ENCODE assay signal across 13 mouse cellular contexts in genomic region chr4:104606881-104607280, GRCm38 (mm10).
A peak's percentile ranks its signal among the peaks of the same experiment; 100 is the strongest.
DNase-seq lines count a peak whose midpoint lies in the region; ATAC-seq lines count a peak whose summit lies in the region.
"Had no signal": no experiment of that assay in that cellular context is flagged by ENCODE, and none has a peak within 500 bp of the region (broad histone marks: within the 10 kb centered on the region; RNA-seq: fewer than 3 reads in every experiment).

No protein-coding gene starts in this region.

- no peaks in the 10 kb centered on the region for H3K9me3 ChIP-seq in midbrain, embryonic 10.5 days (replicated peaks)
- H3K9me3 ChIP-seq in midbrain, embryonic 13.5 days: no peaks in the 10 kb centered on the region
- H3K9me3 ChIP-seq in embryonic facial prominence, embryonic 12.5 days: no peaks in the 10 kb centered on the region
- no peaks in the 10 kb centered on the region for H3K9me3 ChIP-seq in hindbrain, embryonic 16.5 days (ENCODE audit: control insufficient read depth, low read length)
- no peaks in the 10 kb centered on the region for H3K9me3 ChIP-seq in stomach, embryonic 16.5 days (replicated peaks; ENCODE audit: control insufficient read depth, low read length)
- H3K9me3 ChIP-seq: heart, embryonic 12.5 days; liver, embryonic 13.5 days had no signal

- no peak overlapping the region for H3K4me2 ChIP-seq in midbrain, embryonic 13.5 days (replicated peaks)
- H3K4me2 ChIP-seq in embryonic facial prominence, embryonic 12.5 days (replicated peaks): no peak overlapping the region
- H3K4me2 ChIP-seq in hindbrain, embryonic 16.5 days (ENCODE audit: low read length): no peak overlapping the region
- no peak overlapping the region for H3K4me2 ChIP-seq in stomach, embryonic 16.5 days (ENCODE audit: low read depth, low read length)
- H3K4me2 ChIP-seq: heart, embryonic 12.5 days; liver, embryonic 13.5 days had no signal

- H3K27me3 ChIP-seq in midbrain, embryonic 10.5 days (ENCODE audit: low read depth, poor library complexity, severe bottlenecking): no peaks in the 10 kb centered on the region
- no peaks in the 10 kb centered on the region for H3K27me3 ChIP-seq in midbrain, embryonic 13.5 days
- no peaks in the 10 kb centered on the region for H3K27me3 ChIP-seq in embryonic facial prominence, embryonic 12.5 days
- H3K27me3 ChIP-seq in hindbrain, embryonic 16.5 days (replicated peaks; ENCODE audit: control insufficient read depth, insufficient read depth, low read length): no peaks in the 10 kb centered on the region
- no peaks in the 10 kb centered on the region for H3K27me3 ChIP-seq in stomach, embryonic 16.5 days (ENCODE audit: control insufficient read depth, insufficient read depth, low read length)
- H3K27me3 ChIP-seq: heart, embryonic 12.5 days; liver, embryonic 13.5 days had no signal

- no peaks in the 10 kb centered on the region for H3K36me3 ChIP-seq in midbrain, embryonic 10.5 days
- no peaks in the 10 kb centered on the region for H3K36me3 ChIP-seq in midbrain, embryonic 13.5 days
- no peaks in the 10 kb centered on the region for H3K36me3 ChIP-seq in embryonic facial prominence, embryonic 12.5 days
- no peaks in the 10 kb centered on the region for H3K36me3 ChIP-seq in hindbrain, embryonic 16.5 days (ENCODE audit: control insufficient read depth, insufficient read depth, low read length)
- no peaks in the 10 kb centered on the region for H3K36me3 ChIP-seq in stomach, embryonic 16.5 days (ENCODE audit: control insufficient read depth, insufficient read depth, low read length)
- H3K36me3 ChIP-seq: heart, embryonic 12.5 days; liver, embryonic 13.5 days had no signal

- peak; percentile 28 for DNase-seq in midbrain, embryonic 10.5 days (ENCODE audit: low spot score)
- no peak for DNase-seq in cerebellum, adult 9-11 months
- no peak for DNase-seq in urinary bladder, adult 18-20 months (ENCODE audit: low spot score in 2 of 2)
- DNase-seq: cerebellum, postnatal 10 days; liver, embryonic 13.5 days; lung, postnatal 14 days; thymus, adult 2 months had no signal

- 30% methylated on average over 8 of the region's 8 CpGs for WGBS in midbrain, embryonic 10.5 days
- WGBS in midbrain, embryonic 13.5 days: 17% methylated on average over 8 of the region's 8 CpGs
- 51% methylated on average over 8 of the region's 8 CpGs for WGBS in embryonic facial prominence, embryonic 12.5 days
- 17% methylated on average over 8 of the region's 8 CpGs for WGBS in hindbrain, embryonic 16.5 days
- 58% methylated on average over 8 of the region's 8 CpGs for WGBS in stomach, embryonic 16.5 days

- H3K9ac ChIP-seq in midbrain, embryonic 13.5 days (replicated peaks): no peak overlapping the region
- no peak overlapping the region for H3K9ac ChIP-seq in embryonic facial prominence, embryonic 12.5 days
- H3K9ac ChIP-seq in hindbrain, embryonic 16.5 days (ENCODE audit: low read depth, low read length): no peak overlapping the region
- H3K9ac ChIP-seq in stomach, embryonic 16.5 days (ENCODE audit: low read length): no peak overlapping the region
- H3K9ac ChIP-seq: heart, embryonic 12.5 days; liver, embryonic 13.5 days had no signal

- H3K4me3 ChIP-seq in midbrain, embryonic 10.5 days: no peak overlapping the region
- no peak overlapping the region for H3K4me3 ChIP-seq in midbrain, embryonic 13.5 days (replicated peaks)
- H3K4me3 ChIP-seq in embryonic facial prominence, embryonic 12.5 days: no peak overlapping the region
- no peak overlapping the region for H3K4me3 ChIP-seq in hindbrain, embryonic 16.5 days (ENCODE audit: low read length)
- no peak overlapping the region for H3K4me3 ChIP-seq in stomach, embryonic 16.5 days (replicated peaks; ENCODE audit: low read length)
- H3K4me3 ChIP-seq: erythroblast, embryonic 14.5 days; heart, embryonic 12.5 days; liver, embryonic 13.5 days had no signal

- H3K27ac ChIP-seq in midbrain, embryonic 10.5 days (replicated peaks): peak overlapping the region; percentile 79
- no peak overlapping the region for H3K27ac ChIP-seq in midbrain, embryonic 13.5 days
- 0 out of 2 replicates have a peak overlapping the region, but pooled peaks have one; percentile 38 for H3K27ac ChIP-seq in embryonic facial prominence, embryonic 12.5 days
- no peak overlapping the region for H3K27ac ChIP-seq in hindbrain, embryonic 16.5 days (ENCODE audit: low read depth, low read length)
- 0 out of 2 replicates have a peak overlapping the region, but pooled peaks have one; percentile 1 for H3K27ac ChIP-seq in stomach, embryonic 16.5 days (ENCODE audit: low read length)
- H3K27ac ChIP-seq: liver, embryonic 13.5 days had no signal

- H3K4me1 ChIP-seq in midbrain, embryonic 10.5 days: peaks cover 24% of the 10 kb centered on the region
- H3K4me1 ChIP-seq in midbrain, embryonic 13.5 days (replicated peaks): peaks cover 12% of the 10 kb centered on the region
- peaks cover 4% of the 10 kb centered on the region; the same call in 1 of the 2 replicates for H3K4me1 ChIP-seq in embryonic facial prominence, embryonic 12.5 days
- H3K4me1 ChIP-seq in hindbrain, embryonic 16.5 days (ENCODE audit: control insufficient read depth, insufficient read depth, low read depth, low read length): no peaks in the 10 kb centered on the region
- H3K4me1 ChIP-seq in stomach, embryonic 16.5 days (ENCODE audit: control insufficient read depth, insufficient read depth, low read length): peaks cover 9% of the 10 kb centered on the region
- H3K4me1 ChIP-seq: heart, embryonic 12.5 days; liver, embryonic 13.5 days had no signal

- no peak for ATAC-seq in midbrain, embryonic 13.5 days
- ATAC-seq in embryonic facial prominence, embryonic 12.5 days (ENCODE audit: insufficient number of reproducible peaks, insufficient read depth, low FRiP score, low TSS enrichment): no peak
- peak; percentile 58 for ATAC-seq in hindbrain, embryonic 16.5 days
- ATAC-seq in stomach, embryonic 16.5 days (ENCODE audit: insufficient read depth, low FRiP score): no peak

Comparison
In these comparisons a context has a peak if more than half of its experiments do, and no peak if none do; other contexts are left out.
1. H3K27ac ChIP-seq: peak in midbrain, embryonic 10.5 days (single experiment), embryonic facial prominence, embryonic 12.5 days (single experiment) and stomach, embryonic 16.5 days (single experiment); none in midbrain, embryonic 13.5 days (single experiment) and hindbrain, embryonic 16.5 days (single experiment).